Mouse (Mus musculus) forelimb bud, embryonic 11.5 days (tissue): Measurements from ENCODE around the gene Tmem184a.

Experiments
- DNase-seq: peaks from one replicate; pipeline ENCODE4 v3.0.0-alpha.2; 2012; ENCODE audit warnings: low read depth, low spot score

Tmem184a gene

GRCm38 (mm10) chr5:139819538-139820181 is at the start of gene Tmem184a:
TSS of gene Tmem184a (minus strand) at chr5:139819917.
- DNase-seq = no peak

- no peak for DNase-seq
Observed at GRCm38 (mm10) chr5:139862759-139863158, 43.0 kb upstream of the Tmem184a start.

- DNase-seq = no peak
Observed at GRCm38 (mm10) chr5:139860328-139861104, 40.8 kb upstream of the Tmem184a start.

GRCm38 (mm10) chr5:139849626-139850320 is 30.1 kb upstream of the Tmem184a start:
- no peak for DNase-seq

- no peak for DNase-seq
Observed at GRCm38 (mm10) chr5:139839142-139839541, 19.4 kb upstream of the Tmem184a start.

GRCm38 (mm10) chr5:139838476-139838892 is 18.8 kb upstream of the Tmem184a start:
- peak; percentile 64 for DNase-seq

- no peak for DNase-seq
Observed at GRCm38 (mm10) chr5:139835706-139836105, 16.0 kb upstream of the Tmem184a start.

- no peak for DNase-seq
Observed at GRCm38 (mm10) chr5:139832125-139832524, 12.4 kb upstream of the Tmem184a start.

- DNase-seq = no peak
Observed at GRCm38 (mm10) chr5:139830734-139831133, 11.0 kb upstream of the Tmem184a start.

- no peak for DNase-seq
Observed at GRCm38 (mm10) chr5:139829384-139829783, 9.7 kb upstream of the Tmem184a start.

- DNase-seq = no peak
Observed at GRCm38 (mm10) chr5:139827593-139827992, 7.9 kb upstream of the Tmem184a start.

GRCm38 (mm10) chr5:139826357-139827055 is 6.8 kb upstream of the Tmem184a start, which contains the start of the genes Gm26938 and Psmg3:
TSS of gene Gm26938 (minus strand) at chr5:139826407.
TSS of gene Psmg3 (minus strand) at chr5:139826885.
- DNase-seq = peak; percentile 91

GRCm38 (mm10) chr5:139825947-139826346 is 6.2 kb upstream of the Tmem184a start:
- no peak for DNase-seq

- no peak for DNase-seq
Observed at GRCm38 (mm10) chr5:139824531-139824930, 4.8 kb upstream of the Tmem184a start.

- no peak for DNase-seq
Observed at GRCm38 (mm10) chr5:139821466-139822459, 2.0 kb upstream of the Tmem184a start.

GRCm38 (mm10) chr5:139818801-139819200 is 916 bp downstream of the Tmem184a start:
- no peak for DNase-seq

- DNase-seq = no peak
Observed at GRCm38 (mm10) chr5:139818056-139818455, 1.7 kb downstream of the Tmem184a start.

GRCm38 (mm10) chr5:139817292-139817691 is 2.4 kb downstream of the Tmem184a start:
- DNase-seq = no peak

GRCm38 (mm10) chr5:139816445-139816844 is 3.3 kb downstream of the Tmem184a start:
- no peak for DNase-seq

GRCm38 (mm10) chr5:139815964-139816363 is 3.8 kb downstream of the Tmem184a start:
- no peak for DNase-seq
